Mouse (Mus musculus) thymus, postnatal 0 days (tissue): ENCODE measurements at regions not wholly inside any gene's neighbourhood (a gene's known extent, or its start where the extent isn't known, plus 50 kb on each side); places are given as distances from the start of the nearest gene placed in this dataset.

ENCODE experiments used
- DNase-seq: peaks from one replicate; pipeline ENCODE4 v3.0.0-alpha.2; 2015; ENCODE audit warnings: low spot score

DNA sequence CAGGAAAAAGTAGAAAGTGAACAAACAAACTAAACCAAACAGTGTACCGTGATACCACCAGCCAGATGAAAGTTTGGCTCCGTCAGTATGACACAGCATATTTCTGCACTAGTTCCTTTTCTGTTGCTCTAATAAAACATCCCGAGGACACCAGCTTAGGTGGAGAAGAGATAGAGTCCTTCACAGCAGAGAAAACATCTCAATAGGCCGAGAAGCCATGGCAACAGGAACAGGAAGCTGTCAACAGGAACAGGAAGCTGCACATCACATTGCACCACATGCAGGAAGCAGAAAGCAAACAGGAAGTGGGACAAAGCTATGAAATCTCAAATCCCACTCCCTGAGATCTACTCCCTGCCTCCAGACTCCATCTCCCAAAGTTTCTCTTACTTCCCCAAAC lies 71.4 kb upstream of the Gli2 start:
- no peak for DNase-seq

DNA sequence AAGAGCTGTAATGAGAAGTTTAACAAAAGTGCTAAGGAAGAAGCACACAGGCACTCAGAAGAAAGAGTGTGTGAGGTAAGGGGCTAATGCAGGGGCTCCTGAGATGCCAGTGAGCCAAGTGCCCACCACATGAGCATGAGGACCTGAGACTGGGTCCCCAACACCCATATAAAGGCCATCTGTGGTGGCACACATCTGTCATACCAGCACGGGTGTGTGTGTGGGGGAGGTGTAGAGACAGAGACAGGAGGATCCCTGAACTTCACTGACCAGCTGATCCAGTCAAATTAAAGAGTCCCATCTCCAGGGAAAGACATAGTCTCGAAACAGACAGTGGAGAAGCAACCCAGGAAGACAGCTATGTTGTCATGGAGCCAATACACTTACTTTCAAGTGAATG lies 70.6 kb upstream of the Gli2 start:
- no peak for DNase-seq

DNA sequence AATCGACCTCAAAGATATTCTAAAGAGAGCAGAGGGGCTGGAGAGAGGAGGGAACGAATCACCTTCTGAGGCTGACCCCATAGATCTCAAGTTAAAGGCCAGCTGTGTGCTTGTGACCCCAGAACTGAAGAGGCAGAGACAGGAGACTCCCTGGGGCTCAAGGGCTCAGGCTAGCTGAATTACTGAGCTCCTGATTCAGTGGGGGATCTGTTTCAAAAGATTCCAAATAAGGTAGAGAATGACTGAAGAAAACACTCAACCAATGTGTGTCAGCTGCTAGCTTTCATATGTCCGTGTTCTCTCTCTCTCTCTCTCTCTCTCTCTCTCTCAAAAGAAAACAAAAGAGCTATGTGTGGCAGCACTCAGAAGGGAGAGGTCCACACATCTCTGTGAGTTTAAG lies 70.0 kb upstream of the Gli2 start:
- no peak for DNase-seq

- no peak for DNase-seq
These were observed 69.6 kb upstream of the Gli2 start for GRCm38 (mm10) chr1:119122975-119123374.

GRCm38 (mm10) chr1:119119863-119120569 lies 66.6 kb upstream of the Gli2 start:
- DNase-seq: no peak

GRCm38 (mm10) chr1:119115106-119115674 lies 61.8 kb upstream of the Gli2 start:
- DNase-seq: no peak

DNA sequence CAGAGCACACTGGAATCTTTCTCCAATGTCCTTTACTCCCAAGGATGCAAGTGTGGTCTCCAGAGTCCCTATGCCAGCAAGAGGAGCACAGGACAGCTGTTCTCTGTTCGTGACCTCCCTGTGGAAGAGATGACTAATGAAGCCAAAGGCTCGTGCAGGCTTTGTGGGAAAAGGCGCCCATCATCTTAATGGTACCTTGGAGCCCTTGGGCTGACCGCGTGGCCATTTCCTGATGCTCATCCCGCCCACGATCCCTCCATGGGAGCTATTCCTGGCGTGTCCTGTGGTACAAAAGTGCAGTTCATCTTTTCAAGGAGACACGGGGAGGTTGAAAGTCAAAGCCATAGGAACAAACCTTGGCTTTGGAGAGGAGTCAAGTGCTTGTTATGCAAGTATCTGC lies 55.2 kb upstream of the Gli2 start:
- DNase-seq: no peak

- no peak for DNase-seq
These were observed 53.0 kb upstream of the Gli2 start for GRCm38 (mm10) chr1:119106246-119106975.
